Mouse (Mus musculus) midbrain, embryonic 15.5 days (tissue): ENCODE results near the gene Podnl1. TPM values are rescaled to one million over a fixed set of nuclear protein-coding genes. Genes with fewer than 3 reads are reported as not detected.
A peak's percentile ranks its signal among the peaks of the same experiment; 100 is the strongest.

ENCODE experiments used
- ATAC-seq: fragments of 200-750 bp; cut with Nextera tagmentation; replicated peaks from 2 replicates; pipeline ENCODE4 v1.8.0; 2017; ENCODE audit warnings: moderate TSS enrichment
- H3K27ac ChIP-seq: fragments of 300-500 bp; sonication (generic); 2 replicates; pipeline ENCODE4 v1.5.1; 2015; ENCODE audit warnings: mild to moderate bottlenecking, inconsistent platforms
- H3K27me3 ChIP-seq: fragments of 300-500 bp; sonication (generic); replicated peaks from 2 replicates; pipeline ENCODE4 v1.6.1; 2015; ENCODE audit warnings: inconsistent platforms
- H3K36me3 ChIP-seq: fragments of 300-500 bp; sonication (generic); replicated peaks from 2 replicates; pipeline ENCODE4 v1.6.1; 2015; ENCODE audit warnings: inconsistent platforms
- H3K4me1 ChIP-seq: fragments of 300-500 bp; sonication (generic); 2 replicates; pipeline ENCODE4 v1.6.1; 2015; ENCODE audit warnings: inconsistent platforms
- H3K4me2 ChIP-seq: fragments of 300-500 bp; sonication (generic); 2 replicates; pipeline ENCODE4 v1.6.1; 2015; ENCODE audit warnings: inconsistent platforms, mild to moderate bottlenecking, moderate library complexity
- H3K4me3 ChIP-seq: fragments of 300-500 bp; sonication (generic); 2 replicates; pipeline ENCODE4 v1.5.1; 2015; ENCODE audit warnings: mild to moderate bottlenecking, inconsistent platforms
- H3K9ac ChIP-seq: fragments of 300-500 bp; sonication (generic); 2 replicates; pipeline ENCODE4 v1.6.1; 2015; ENCODE audit warnings: mild to moderate bottlenecking, inconsistent platforms
- H3K9me3 ChIP-seq: fragments of 300-500 bp; sonication (generic); 2 replicates; pipeline ENCODE4 v1.6.1; 2016; ENCODE audit warnings: inconsistent platforms
- WGBS: fragments of 180-500 bp; shearing (Covaris S2); methylation state at CpG from one replicate; pipeline ENCODE4 v1.1.7; 2015; ENCODE audit warnings: mixed read lengths; 5-methylcytosine and 5-hydroxymethylcytosine counted together
- microRNA counts: library from miRNA; unstranded; fragments of <30 nt; microRNA quantifications from one replicate; lab custom pipeline; 2016
- microRNA-seq: library from miRNA; unstranded; fragments of <30 nt; microRNA quantifications from one replicate; pipeline ENCODE4, GENCODE M21; 2016
- polyA plus RNA-seq: library from polyadenylated mRNA; unstranded; fragments of >200 nt; fragmentation: Nextera tagmentation; extraction: Ambion mirVana; gene quantifications from 2 replicates; pipeline ENCODE4 v1.2.1, GENCODE M21; 2015

The Podnl1 gene
- polyA plus RNA-seq, 1 experiment from 2014 or later: 0.68 TPM

GRCm38 (mm10) chr8:84173861-84174260 is 48.1 kb downstream of the Podnl1 start:
- ATAC-seq: no peak
- H3K27ac ChIP-seq: no peak overlapping the region
- peaks cover 5% of the 10 kb centered on the region for H3K4me1 ChIP-seq
- peaks cover 25% of the 10 kb centered on the region for H3K36me3 ChIP-seq
- no peak overlapping the region for H3K9ac ChIP-seq
- H3K9me3 ChIP-seq: no peaks in the 10 kb centered on the region
- H3K27me3 ChIP-seq: no peaks in the 10 kb centered on the region
- WGBS: 85% methylated on average over 6 of the region's 6 CpGs
- H3K4me2 ChIP-seq: no peak overlapping the region
- no peak overlapping the region for H3K4me3 ChIP-seq

- peaks cover 21% of the 10 kb centered on the region for H3K36me3 ChIP-seq
- H3K4me1 ChIP-seq: peaks cover 32% of the 10 kb centered on the region
- ATAC-seq: no peak
- H3K9me3 ChIP-seq: no peaks in the 10 kb centered on the region
- no peak overlapping the region for H3K27ac ChIP-seq
- H3K9ac ChIP-seq: no peak overlapping the region
- H3K27me3 ChIP-seq: no peaks in the 10 kb centered on the region
- no peak overlapping the region for H3K4me3 ChIP-seq
- no peak overlapping the region for H3K4me2 ChIP-seq
- WGBS: 48% methylated on average over 3 of the region's 3 CpGs
These were observed 50.8 kb downstream of the Podnl1 start for GRCm38 (mm10) chr8:84176560-84176959.

- no peaks in the 10 kb centered on the region for H3K9me3 ChIP-seq
- H3K27ac ChIP-seq: no peak overlapping the region
- H3K9ac ChIP-seq: no peak overlapping the region
- peaks cover 13% of the 10 kb centered on the region for H3K36me3 ChIP-seq
- H3K4me3 ChIP-seq: no peak overlapping the region
- H3K4me1 ChIP-seq: peaks cover 41% of the 10 kb centered on the region
- H3K27me3 ChIP-seq: no peaks in the 10 kb centered on the region
- 96% methylated on average over 3 of the region's 3 CpGs for WGBS
- H3K4me2 ChIP-seq: no peak overlapping the region
- no peak for ATAC-seq
These were observed 51.6 kb downstream of the Podnl1 start for GRCm38 (mm10) chr8:84177405-84177804.

- Histone ChIP-seq H3K4me2 (peak overlapping the region; percentile 3; the same call in 1 of the 2 replicates), H3K9ac (no peak overlapping the region), H3K9me3 (no peaks in the 10 kb centered on the region), H3K36me3 (peaks cover 4% of the 10 kb centered on the region; the same call in 1 of the 2 replicates), H3K4me3 (no peak overlapping the region), H3K27me3 (no peaks in the 10 kb centered on the region), H3K27ac (no peak overlapping the region), H3K4me1 (peaks cover 48% of the 10 kb centered on the region)
- ATAC-seq: no peak
- 77% methylated on average over 8 of the region's 8 CpGs for WGBS
These were observed 52.8 kb downstream of the Podnl1 start for GRCm38 (mm10) chr8:84178592-84178991.

- H3K9ac ChIP-seq: peak overlapping the region; percentile 45
- no peaks in the 10 kb centered on the region for H3K27me3 ChIP-seq
- peaks cover 57% of the 10 kb centered on the region for H3K4me1 ChIP-seq
- H3K36me3 ChIP-seq: 0 out of 2 replicates have a peak, but pooled peaks cover 2% of the 10 kb centered on the region
- H3K27ac ChIP-seq: peak overlapping the region; percentile 81
- peak overlapping the region; percentile 79 for H3K4me2 ChIP-seq
- WGBS: 2% methylated on average over 4 of the region's 4 CpGs
- no peaks in the 10 kb centered on the region for H3K9me3 ChIP-seq
- 0 out of 2 replicates have a peak, but pooled peaks have one; percentile 0 for ATAC-seq
- H3K4me3 ChIP-seq: peak overlapping the region; percentile 29
These were observed 54.2 kb downstream of the Podnl1 start for GRCm38 (mm10) chr8:84179946-84180345.

GRCm38 (mm10) chr8:84180530-84181190 is 54.9 kb downstream of the Podnl1 start:
- Histone ChIP-seq H3K27ac (peak overlapping the region; percentile 81), H3K9me3 (no peaks in the 10 kb centered on the region), H3K4me2 (peak overlapping the region; percentile 79), H3K4me3 (peak overlapping the region; percentile 29), H3K4me1 (peaks cover 58% of the 10 kb centered on the region), H3K9ac (peak overlapping the region; percentile 45), H3K27me3 (no peaks in the 10 kb centered on the region), H3K36me3 (no peaks in the 10 kb centered on the region)
- under 1% methylated on average over 16 of the region's 16 CpGs for WGBS
- ATAC-seq: peak; percentile 44; the same call in 1 of the 2 replicates

MicroRNAs within 50 kb of the gene (microRNA counts, 519-probe panel; counts per million panel counts)
- microRNA mmu-miR-181c (lab: Ali Mortazavi, UCI) (3,102 counts per million, percentile 72 among the panel's probes with 10 or more counts), microRNA mmu-miR-709 (lab: Ali Mortazavi, UCI) (2,230 counts per million, percentile 29 among the panel's probes with 10 or more counts)

Small RNA genes within 50 kb of the gene (microRNA-seq; reads per million reads assigned to microRNA genes)
- gene Gm25110 (not detected), gene Mir181c (16,622 reads per million, percentile 97 among the genes with 10 or more reads in this experiment), gene Mir181d (9,664 reads per million, percentile 96 among the genes with 10 or more reads in this experiment), gene Mir709 (not detected)

Other genes starting within 250 kb of the Podnl1 start
- gene Adgrl1, start 225.9 kb upstream of the Podnl1 start, polyA plus RNA-seq: 67.2 and 68.0 TPM in 2 replicates
- gene Gm10644, start 170.8 kb upstream of the Podnl1 start, polyA plus RNA-seq: 0.93 and 1.00 TPM in 2 replicates
- gene Asf1b, start 170.5 kb upstream of the Podnl1 start, polyA plus RNA-seq: 8.0 and 10.9 TPM in 2 replicates
- 228 and 238 TPM in 2 replicates for gene Prkaca, start 153.0 kb upstream of the Podnl1 start, polyA plus RNA-seq
- gene Samd1, start 128.3 kb upstream of the Podnl1 start, polyA plus RNA-seq: 7.1 and 7.2 TPM in 2 replicates
- 0.66 and 1.0 TPM in 2 replicates for gene 1700067K01Rik, start 124.5 kb upstream of the Podnl1 start, polyA plus RNA-seq
- gene 2210011C24Rik, start 113.8 kb upstream of the Podnl1 start, polyA plus RNA-seq: 0.26 and 0.39 TPM in 2 replicates
- 2.6 and 2.8 TPM in 2 replicates for gene Palm3, start 104.5 kb upstream of the Podnl1 start, polyA plus RNA-seq
- 0.58 and 0.68 TPM in 2 replicates for gene Il27ra, start 83.4 kb upstream of the Podnl1 start, polyA plus RNA-seq
- gene Rln3, start 81.0 kb upstream of the Podnl1 start, polyA plus RNA-seq: 0.48 and 1.3 TPM in 2 replicates
- gene Gm10643, start 60.9 kb upstream of the Podnl1 start, polyA plus RNA-seq: 1.0 and 1.4 TPM in 2 replicates
- 12.4 and 14.0 TPM in 2 replicates for gene Rfx1, start 59.2 kb upstream of the Podnl1 start, polyA plus RNA-seq
- gene Dcaf15, start 21.2 kb upstream of the Podnl1 start, polyA plus RNA-seq: 25.8 and 26.3 TPM in 2 replicates
- gene Cc2d1a, start 21.9 kb downstream of the Podnl1 start, polyA plus RNA-seq: 52.5 and 53.3 TPM in 2 replicates
- gene 4930432K21Rik, start 22.0 kb downstream of the Podnl1 start, polyA plus RNA-seq: 2.5 and 2.9 TPM in 2 replicates
- 8.1 and 8.5 TPM in 2 replicates for gene Nanos3, start 59.2 kb downstream of the Podnl1 start, polyA plus RNA-seq
- 33.2 and 33.3 TPM in 2 replicates for gene Zswim4, start 111.1 kb downstream of the Podnl1 start, polyA plus RNA-seq
- 225 and 244 TPM in 2 replicates for gene D8Ertd738e, start 123.7 kb downstream of the Podnl1 start, polyA plus RNA-seq
- gene Mri1, start 131.3 kb downstream of the Podnl1 start, polyA plus RNA-seq: 49.4 and 50.9 TPM in 2 replicates
- 22.8 and 26.6 TPM in 2 replicates for gene Ccdc130, start 144.4 kb downstream of the Podnl1 start, polyA plus RNA-seq